Mouse (Mus musculus): ENCODE results near the gene Rspry1. TPM values are rescaled to one million over a fixed set of nuclear protein-coding genes. Genes with fewer than 3 reads are reported as not detected.

The Rspry1 gene
- total RNA-seq, 2 experiments from 2014 or later: 35.4 to 41.1 TPM

GRCm38 (mm10) chr8:94602471-94603131, 864 bp downstream of the Rspry1 start:
- ATAC-seq (replicated peaks; ENCODE audit: poor library complexity): no peak

GRCm38 (mm10) chr8:94604030-94604429, 2.3 kb downstream of the Rspry1 start:
- ATAC-seq (replicated peaks; ENCODE audit: poor library complexity): no peak

DNA sequence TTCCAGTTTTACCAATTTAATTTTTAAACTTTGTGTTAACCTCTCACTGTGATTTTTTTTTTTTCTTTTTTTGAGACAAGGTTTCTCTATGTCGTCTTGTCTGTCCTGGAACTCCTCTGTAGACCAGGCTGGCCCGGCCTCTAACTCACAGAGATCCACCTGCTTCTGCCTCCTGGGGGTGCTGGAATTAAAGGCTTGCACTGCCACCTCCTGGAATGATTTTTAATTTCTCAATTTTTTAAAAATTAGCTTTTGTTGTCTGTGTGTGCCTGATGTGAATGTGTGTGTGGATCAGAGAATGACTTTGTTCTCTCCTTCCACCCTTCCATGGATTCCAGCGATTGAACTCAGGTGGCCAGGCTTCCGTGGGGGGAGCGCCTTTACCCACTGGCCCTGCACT, 5.3 kb downstream of the Rspry1 start:
- ATAC-seq (replicated peaks; ENCODE audit: poor library complexity): peak; percentile 38

DNA sequence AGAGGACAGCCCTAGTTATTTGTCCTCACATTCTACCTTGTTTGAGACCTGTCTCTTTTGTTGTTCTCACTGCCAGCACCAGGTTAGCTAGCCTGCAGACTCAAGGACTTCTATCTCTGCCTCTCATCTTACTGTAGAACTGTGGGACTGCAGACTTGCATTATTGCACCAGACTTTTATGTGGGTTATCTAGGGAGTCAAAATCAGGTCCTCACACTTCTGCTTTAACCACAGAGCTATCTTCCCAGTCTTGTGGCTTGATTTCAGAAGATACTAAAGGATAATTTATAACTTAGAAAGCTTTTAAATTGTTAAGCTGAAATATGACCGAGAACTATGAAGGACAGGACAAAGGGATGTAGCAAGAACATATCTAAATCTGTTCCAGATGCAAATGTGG, 23.1 kb downstream of the Rspry1 start:
- no peak for ATAC-seq (replicated peaks; ENCODE audit: poor library complexity)

DNA sequence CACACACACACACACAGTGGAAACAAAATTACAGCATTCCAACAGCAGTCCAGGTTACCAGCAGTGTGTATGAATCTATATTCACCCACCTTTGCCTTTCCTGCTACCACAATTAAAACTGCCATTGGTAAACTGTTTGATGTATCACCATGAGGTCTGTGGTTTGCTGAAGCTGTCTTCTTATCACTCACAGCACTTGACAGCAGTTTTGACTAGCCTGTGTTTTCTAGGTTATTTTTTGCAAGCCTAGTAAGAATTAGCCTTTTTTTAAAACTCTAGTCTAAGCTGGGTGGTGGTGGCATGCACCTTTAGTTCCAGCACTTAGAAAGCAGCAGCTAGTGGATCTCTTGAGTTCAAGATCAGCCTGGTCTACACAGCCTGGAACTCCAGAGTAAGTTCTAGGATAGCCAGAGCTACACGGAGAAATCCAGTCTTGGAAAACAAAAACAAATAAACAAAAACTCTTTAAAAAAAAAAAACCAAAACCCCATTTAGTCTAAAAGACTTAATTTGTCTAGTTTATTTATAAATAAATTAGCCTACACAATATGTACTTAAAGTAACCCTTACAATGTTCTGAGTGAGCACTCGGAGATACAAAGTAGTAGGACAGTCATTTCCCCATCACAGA, 31.9 kb downstream of the Rspry1 start:
- peak; percentile 72 for ATAC-seq (replicated peaks; ENCODE audit: poor library complexity)

- ATAC-seq (replicated peaks; ENCODE audit: poor library complexity): peak; percentile 98
Measured at GRCm38 (mm10) chr8:94634211-94634610, 32.5 kb downstream of the Rspry1 start.

GRCm38 (mm10) chr8:94641183-94641582, 39.4 kb downstream of the Rspry1 start:
- peak; percentile 50 for ATAC-seq (replicated peaks; ENCODE audit: poor library complexity)

DNA sequence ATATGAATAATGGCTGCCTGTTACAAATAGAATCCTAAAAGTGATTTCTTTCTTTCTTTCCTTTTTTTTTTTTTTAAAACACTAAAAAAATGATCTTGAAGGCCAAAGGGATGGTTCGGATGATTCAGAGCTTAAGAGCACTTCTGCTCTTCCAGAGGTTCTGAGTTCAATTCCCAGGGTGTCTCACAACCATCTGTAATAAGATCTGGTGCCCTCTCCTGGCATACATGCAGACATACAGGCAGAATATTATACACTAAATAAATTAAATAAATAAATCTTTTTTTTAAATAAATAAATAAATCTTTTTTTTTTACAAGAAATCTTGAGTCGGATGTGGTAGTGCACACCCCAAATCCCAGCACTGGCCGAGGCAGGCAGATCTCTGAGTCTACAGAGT, 40.2 kb downstream of the Rspry1 start:
- no peak for ATAC-seq (replicated peaks; ENCODE audit: poor library complexity)

- ATAC-seq (replicated peaks; ENCODE audit: poor library complexity): no peak
Measured at GRCm38 (mm10) chr8:94645202-94645601, 43.5 kb downstream of the Rspry1 start.

- ATAC-seq (replicated peaks; ENCODE audit: poor library complexity): no peak
Measured at GRCm38 (mm10) chr8:94646165-94646564, 44.4 kb downstream of the Rspry1 start.

- ATAC-seq (replicated peaks; ENCODE audit: poor library complexity): no peak
Measured at GRCm38 (mm10) chr8:94649496-94649895, 47.8 kb downstream of the Rspry1 start.

GRCm38 (mm10) chr8:94652951-94653350, 51.2 kb downstream of the Rspry1 start:
- ATAC-seq (replicated peaks; ENCODE audit: poor library complexity): no peak

DNA sequence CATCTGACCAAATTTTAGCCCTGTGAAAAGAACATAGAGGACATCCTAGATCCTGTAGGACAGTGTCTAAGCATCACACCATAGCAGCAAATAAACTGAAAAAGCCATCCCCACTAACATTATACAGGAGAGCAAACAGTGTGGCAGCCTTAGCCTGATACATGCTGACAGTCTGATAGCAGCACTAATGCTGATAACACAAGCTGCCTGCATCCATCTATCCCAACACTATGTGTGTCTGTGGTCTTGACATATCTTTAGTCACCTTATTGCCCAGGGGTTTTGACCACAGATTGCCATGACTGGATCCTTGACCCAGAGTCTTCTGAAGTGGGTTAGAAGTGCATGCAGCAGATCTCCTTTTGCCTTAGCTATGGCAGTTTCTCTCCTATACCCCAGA, 53.3 kb downstream of the Rspry1 start:
- ATAC-seq (replicated peaks; ENCODE audit: poor library complexity): peak; percentile 83

- 0 out of 2 replicates have a peak, but pooled peaks have one; percentile 50 for ATAC-seq (replicated peaks; ENCODE audit: poor library complexity)
Measured at GRCm38 (mm10) chr8:94658031-94658430, 56.3 kb downstream of the Rspry1 start.

DNA sequence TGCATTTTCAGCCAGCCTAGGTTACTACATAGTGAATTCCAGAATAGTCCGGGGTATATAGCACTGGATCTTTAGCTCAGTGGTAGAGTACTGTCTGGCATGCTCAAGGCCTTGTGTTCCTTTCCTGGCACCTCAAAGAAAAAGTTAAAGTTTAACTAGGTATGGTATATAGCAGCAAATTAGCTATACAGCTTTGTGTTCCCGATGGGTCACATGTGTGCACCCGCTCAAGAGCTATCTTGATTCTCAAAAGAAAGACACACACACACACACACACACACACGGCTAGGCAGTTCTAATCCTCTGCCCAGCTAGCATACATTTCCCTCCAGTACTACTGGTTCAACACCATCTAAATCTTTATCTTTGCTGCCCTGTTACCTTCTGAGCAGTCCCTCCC, 58.7 kb downstream of the Rspry1 start:
- ATAC-seq (replicated peaks; ENCODE audit: poor library complexity): no peak

DNA sequence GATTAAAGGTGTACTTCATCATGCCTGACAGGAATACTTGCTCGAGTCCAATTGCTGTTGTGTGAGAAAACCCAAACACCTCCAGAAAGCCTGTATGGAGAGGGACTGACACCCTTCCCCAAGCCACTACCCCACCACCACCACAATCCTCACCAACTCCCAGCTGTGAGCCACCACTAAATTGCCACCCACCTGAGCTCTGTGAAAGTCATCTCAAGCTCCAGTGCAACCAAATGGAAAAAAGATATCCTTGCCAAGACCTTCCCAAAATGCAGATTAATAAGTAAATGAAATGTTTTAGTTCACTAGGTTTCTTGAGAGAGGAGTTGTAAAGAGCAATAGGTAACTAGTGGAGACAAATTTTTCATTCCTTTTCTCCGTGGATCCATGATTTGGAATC, 63.0 kb downstream of the Rspry1 start:
- no peak for ATAC-seq (replicated peaks; ENCODE audit: poor library complexity)

DNA sequence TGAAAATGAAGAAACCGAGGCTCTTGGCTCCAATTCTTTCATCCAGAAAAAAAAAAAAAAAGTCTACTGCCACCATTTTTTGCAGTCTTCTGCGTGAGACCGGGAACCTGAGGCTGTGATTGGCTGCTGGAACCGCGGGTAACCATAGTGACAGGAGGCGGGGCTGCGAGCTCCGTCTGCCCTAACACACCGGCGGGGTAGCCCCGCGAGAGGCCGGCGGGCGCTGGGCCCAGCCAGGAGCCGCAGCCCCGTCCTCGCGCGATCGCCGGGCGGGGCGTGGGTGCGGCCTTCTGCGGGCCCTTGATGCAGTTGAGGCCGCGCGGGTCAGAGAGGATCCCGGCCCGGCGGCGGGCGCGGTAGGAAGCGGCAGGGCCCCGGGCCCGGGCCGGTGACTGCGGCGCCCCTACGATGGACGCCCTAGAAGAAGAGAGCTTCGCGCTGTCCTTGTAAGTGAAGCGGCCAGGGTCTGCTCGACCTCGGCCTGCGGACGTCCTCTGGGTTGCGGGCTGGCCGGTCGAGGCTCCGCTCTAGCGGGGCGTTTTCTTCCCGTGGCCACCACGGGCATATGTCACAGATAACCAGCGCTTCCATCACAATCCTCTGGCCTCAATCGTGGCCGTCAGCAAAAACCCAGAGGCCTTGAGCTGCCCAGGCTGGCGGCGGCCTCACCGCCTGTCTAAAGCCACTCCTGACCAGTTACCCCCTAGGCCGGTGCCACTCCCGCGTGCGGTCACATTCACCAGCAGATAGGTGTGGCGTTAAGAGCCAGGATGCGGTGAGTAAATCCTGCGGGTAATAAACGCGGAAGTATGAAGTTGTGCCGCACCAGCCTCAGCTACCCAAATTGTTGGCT, 64.9 kb downstream of the Rspry1 start, which contains the start of gene Arl2bp:
Gene Arl2bp, plus strand, starts transcription at position 145 of the 853 bp plus-strand sequence.
- ATAC-seq (replicated peaks; ENCODE audit: poor library complexity): peak; percentile 100

DNA sequence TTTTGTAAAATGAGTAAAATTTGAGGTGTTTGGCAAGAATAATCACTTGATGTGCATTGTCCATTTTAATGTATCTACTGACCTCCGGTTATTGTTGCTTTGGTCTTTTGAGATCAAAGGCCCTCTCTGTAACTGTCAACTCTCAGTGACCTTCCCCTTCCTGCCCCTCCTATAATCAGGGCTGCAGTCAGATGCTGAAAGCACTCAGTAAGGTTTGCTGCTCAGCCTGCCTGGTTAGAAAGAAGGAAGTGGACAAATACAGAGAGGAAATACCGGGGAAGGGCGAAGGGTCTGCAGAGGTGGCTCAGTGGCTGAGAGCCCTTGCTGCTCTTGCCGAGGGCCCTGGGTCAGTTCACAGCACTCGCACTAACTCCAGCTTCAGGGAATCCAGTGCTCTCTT, 72.6 kb downstream of the Rspry1 start:
- peak; percentile 65 for ATAC-seq (replicated peaks; ENCODE audit: poor library complexity)

DNA sequence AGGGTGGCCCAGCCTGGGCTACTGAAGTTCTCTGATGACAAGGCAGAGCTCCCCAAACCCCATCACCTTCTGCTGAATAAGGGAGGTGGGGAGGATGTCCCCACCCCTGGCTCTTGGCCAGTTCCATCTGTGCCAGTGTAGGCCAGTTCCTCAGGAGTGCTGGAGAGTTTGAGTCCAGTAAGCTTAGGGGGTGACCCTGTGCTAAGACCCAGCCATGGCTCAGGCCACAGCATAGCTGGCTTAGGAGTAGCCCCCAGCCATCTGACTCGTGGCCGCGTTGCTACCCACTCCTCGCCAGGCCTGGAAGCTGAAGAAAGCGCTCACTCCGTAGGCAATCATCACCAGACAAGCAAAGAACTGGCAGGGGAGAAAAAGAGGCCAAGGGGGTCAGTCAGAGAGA, 74.2 kb downstream of the Rspry1 start:
- ATAC-seq (replicated peaks; ENCODE audit: poor library complexity): no peak

DNA sequence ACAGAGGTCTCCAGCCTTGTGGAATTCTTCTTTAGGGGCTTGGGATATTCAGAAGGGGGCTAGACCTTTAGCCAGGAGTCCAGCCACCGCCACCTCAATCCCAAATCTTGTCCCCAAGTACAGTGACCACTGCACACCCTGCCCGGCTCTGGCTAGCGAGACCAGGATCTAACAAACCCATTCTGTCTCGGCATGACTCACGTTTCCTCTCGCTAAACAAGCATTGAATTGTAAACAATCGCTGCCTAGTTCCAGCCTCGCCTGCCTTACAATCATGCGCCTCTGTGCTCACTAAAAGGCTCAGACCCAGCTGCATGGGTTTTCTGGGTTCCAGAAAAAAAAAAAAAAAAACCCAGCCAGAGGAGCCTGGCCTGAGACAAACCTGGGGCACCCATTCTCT, 76.8 kb downstream of the Rspry1 start:
- ATAC-seq (replicated peaks; ENCODE audit: poor library complexity): no peak

GRCm38 (mm10) chr8:94680414-94680813, 78.7 kb downstream of the Rspry1 start:
- ATAC-seq (replicated peaks; ENCODE audit: poor library complexity): no peak
